Mouse (Mus musculus) forebrain, embryonic 15.5 days (tissue): ENCODE results near the gene Bloc1s6. TPM values are rescaled to one million over a fixed set of nuclear protein-coding genes. Genes with fewer than 3 reads are reported as not detected.

Experiments used
- ATAC-seq: fragments of 200-750 bp; cut with Nextera tagmentation; replicated peaks from 2 replicates; pipeline ENCODE4 v1.8.0; 2017; ENCODE audit warnings: mild to moderate bottlenecking, moderate TSS enrichment, moderate library complexity
- H3K27ac ChIP-seq: fragments of 300-500 bp; sonication (generic); replicated peaks from 2 replicates; pipeline ENCODE4 v1.5.1; 2015; ENCODE audit warnings: mild to moderate bottlenecking, inconsistent platforms
- H3K27me3 ChIP-seq: fragments of 300-500 bp; sonication (generic); 2 replicates; pipeline ENCODE4 v1.6.1; 2015; ENCODE audit warnings: inconsistent platforms
- H3K36me3 ChIP-seq: fragments of 300-500 bp; sonication (generic); 2 replicates; pipeline ENCODE4 v1.6.1; 2015; ENCODE audit warnings: mild to moderate bottlenecking, inconsistent platforms
- H3K4me1 ChIP-seq: fragments of 300-500 bp; sonication (generic); 2 replicates; pipeline ENCODE4 v1.6.1; 2015; ENCODE audit warnings: inconsistent platforms
- H3K4me2 ChIP-seq: fragments of 300-500 bp; sonication (generic); replicated peaks from 2 replicates; pipeline ENCODE4 v1.6.1; 2015; ENCODE audit warnings: mild to moderate bottlenecking, inconsistent platforms
- H3K4me3 ChIP-seq: fragments of 300-500 bp; sonication (generic); 2 replicates; pipeline ENCODE4 v1.5.1; 2015; ENCODE audit warnings: mild to moderate bottlenecking, inconsistent platforms
- H3K9ac ChIP-seq: fragments of 300-500 bp; sonication (generic); replicated peaks from 2 replicates; pipeline ENCODE4 v1.6.1; 2015; ENCODE audit warnings: mild to moderate bottlenecking, inconsistent platforms
- H3K9me3 ChIP-seq: fragments of 300-500 bp; sonication (generic); 2 replicates; pipeline ENCODE4 v1.6.1; 2016; ENCODE audit warnings: inconsistent platforms
- WGBS: fragments of 180-500 bp; shearing (Covaris S2); methylation state at CpG from one replicate; pipeline ENCODE4 v1.1.7; 2015; ENCODE audit warnings: mixed read lengths; 5-methylcytosine and 5-hydroxymethylcytosine counted together
- polyA plus RNA-seq: library from polyadenylated mRNA; unstranded; fragments of >200 nt; fragmentation: Nextera tagmentation; extraction: Ambion mirVana; gene quantifications from 2 replicates; pipeline ENCODE4 v1.2.1, GENCODE M21; 2015

Bloc1s6 gene
- polyA plus RNA-seq, 1 experiment from 2014 or later = 89.4 TPM

- Histone ChIP-seq H3K4me3 (no peak overlapping the region), H3K27me3 (no peaks in the 10 kb centered on the region), H3K36me3 (no peaks in the 10 kb centered on the region), H3K9me3 (no peaks in the 10 kb centered on the region), H3K27ac (no peak overlapping the region), H3K4me1 (no peaks in the 10 kb centered on the region), H3K9ac (no peak overlapping the region), H3K4me2 (no peak overlapping the region)
- 82% methylated on average over 2 of the region's 2 CpGs for WGBS
- ATAC-seq = no peak
Observed at GRCm38 (mm10) chr2:122771002-122771401, 32.7 kb downstream of the Bloc1s6 start.

DNA sequence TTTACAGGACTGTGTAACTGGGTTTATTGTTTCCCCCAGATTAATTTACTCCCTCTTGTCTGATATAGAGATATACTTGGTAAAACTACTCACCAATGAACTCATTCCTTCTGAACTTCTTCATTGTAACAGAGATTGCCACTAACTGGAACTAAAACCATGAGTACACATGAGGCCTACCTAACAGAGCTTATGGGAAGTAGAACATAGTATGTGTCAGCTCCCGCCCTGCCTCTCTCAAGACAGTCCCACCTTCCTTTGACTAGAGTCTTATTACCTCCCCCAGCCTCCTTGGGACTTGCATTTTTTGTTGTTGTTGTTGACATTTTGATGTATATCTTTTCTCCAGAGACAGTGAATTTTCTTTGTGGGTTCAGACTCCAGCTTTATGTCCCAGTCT, 34.6 kb downstream of the Bloc1s6 start:
- H3K9me3 ChIP-seq = no peaks in the 10 kb centered on the region
- H3K27ac ChIP-seq = no peak overlapping the region
- H3K4me1 ChIP-seq = no peaks in the 10 kb centered on the region
- no peak overlapping the region for H3K9ac ChIP-seq
- H3K4me2 ChIP-seq = no peak overlapping the region
- no peaks in the 10 kb centered on the region for H3K27me3 ChIP-seq
- H3K4me3 ChIP-seq = no peak overlapping the region
- ATAC-seq = no peak
- 89% methylated on average over 1 of the region's 1 CpGs for WGBS
- H3K36me3 ChIP-seq = no peaks in the 10 kb centered on the region

DNA sequence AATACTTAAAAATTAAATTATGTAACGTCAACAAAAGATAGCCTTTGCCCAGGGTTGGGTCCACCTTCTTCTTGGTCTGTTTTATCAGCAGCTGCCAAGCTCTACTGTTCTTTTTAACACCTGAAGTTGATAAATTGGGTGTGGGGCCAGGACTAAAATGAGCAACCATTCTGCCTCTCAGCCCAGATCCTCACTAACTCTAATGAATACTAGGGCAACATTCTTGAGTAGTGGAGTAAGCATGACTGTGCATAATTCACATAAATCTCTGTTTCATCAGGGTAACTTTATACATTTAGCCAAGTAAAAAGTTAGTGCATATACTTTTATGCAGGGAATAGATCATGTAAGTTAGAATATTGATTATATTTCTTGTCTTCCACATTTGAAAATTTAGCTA, 37.2 kb downstream of the Bloc1s6 start:
- no peaks in the 10 kb centered on the region for H3K36me3 ChIP-seq
- no peaks in the 10 kb centered on the region for H3K4me1 ChIP-seq
- 88% methylated on average over 1 of the region's 1 CpGs for WGBS
- no peak overlapping the region for H3K4me2 ChIP-seq
- no peak overlapping the region for H3K4me3 ChIP-seq
- no peak overlapping the region for H3K9ac ChIP-seq
- ATAC-seq = no peak
- H3K9me3 ChIP-seq = no peaks in the 10 kb centered on the region
- no peak overlapping the region for H3K27ac ChIP-seq
- no peaks in the 10 kb centered on the region for H3K27me3 ChIP-seq

DNA sequence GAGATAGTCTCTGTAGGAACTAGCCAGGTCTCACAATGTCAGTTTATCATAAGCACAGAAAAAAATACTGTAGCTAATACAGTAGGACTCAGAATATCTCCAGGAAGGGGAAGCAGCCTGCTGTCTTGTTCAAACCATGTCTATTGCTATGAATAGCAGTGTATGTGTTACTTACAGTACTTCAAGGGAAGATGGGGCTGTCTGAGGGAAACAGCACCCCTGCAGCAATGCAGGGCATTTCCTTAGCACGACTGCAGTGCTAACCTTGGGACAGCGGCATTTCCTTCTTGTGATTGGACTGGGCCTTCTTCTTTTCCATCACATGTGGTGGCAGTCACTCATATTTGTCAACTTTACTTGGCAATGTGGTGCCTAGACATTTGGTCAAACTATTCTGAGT, 38.5 kb downstream of the Bloc1s6 start:
- Histone ChIP-seq H3K4me3 (no peak overlapping the region), H3K9me3 (no peaks in the 10 kb centered on the region), H3K4me1 (no peaks in the 10 kb centered on the region), H3K27ac (no peak overlapping the region), H3K9ac (no peak overlapping the region), H3K27me3 (no peaks in the 10 kb centered on the region), H3K4me2 (no peak overlapping the region), H3K36me3 (no peaks in the 10 kb centered on the region)
- no peak for ATAC-seq
- WGBS = 85% methylated on average over 2 of the region's 2 CpGs

DNA sequence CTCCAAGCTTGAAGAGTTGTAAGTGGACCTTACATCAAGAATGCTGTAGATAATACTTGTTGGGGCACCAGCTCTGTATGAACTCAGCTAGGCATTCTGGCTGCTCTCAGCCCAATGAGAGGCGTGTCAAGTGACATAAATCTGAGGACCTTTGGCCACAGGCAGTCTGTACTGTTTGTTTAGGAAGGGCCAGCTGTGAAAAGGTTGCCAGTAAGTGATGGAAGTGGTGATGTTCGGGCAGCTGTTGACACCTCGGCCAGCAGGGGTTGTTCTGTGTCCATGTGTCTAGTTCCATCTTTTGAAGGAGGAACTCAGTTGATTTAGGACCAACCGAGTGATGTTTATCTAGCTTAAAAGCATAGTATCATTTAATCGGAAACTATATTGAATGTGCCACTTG, 41.7 kb downstream of the Bloc1s6 start:
- Histone ChIP-seq H3K9ac (no peak overlapping the region), H3K4me1 (no peaks in the 10 kb centered on the region), H3K4me3 (no peak overlapping the region), H3K27ac (no peak overlapping the region), H3K4me2 (no peak overlapping the region), H3K36me3 (no peaks in the 10 kb centered on the region), H3K27me3 (no peaks in the 10 kb centered on the region), H3K9me3 (no peaks in the 10 kb centered on the region)
- 78% methylated on average over 5 of the region's 5 CpGs for WGBS
- ATAC-seq = no peak

- Histone ChIP-seq H3K9ac (no peak overlapping the region), H3K9me3 (no peaks in the 10 kb centered on the region), H3K4me1 (no peaks in the 10 kb centered on the region), H3K27me3 (no peaks in the 10 kb centered on the region), H3K4me2 (no peak overlapping the region), H3K4me3 (no peak overlapping the region), H3K27ac (no peak overlapping the region), H3K36me3 (no peaks in the 10 kb centered on the region)
- WGBS = 84% methylated on average over 3 of the region's 3 CpGs
- ATAC-seq = no peak
Observed at GRCm38 (mm10) chr2:122780447-122780846, 42.1 kb downstream of the Bloc1s6 start.

- Histone ChIP-seq H3K4me3 (no peak overlapping the region), H3K4me2 (no peak overlapping the region), H3K9ac (no peak overlapping the region), H3K27me3 (no peaks in the 10 kb centered on the region), H3K9me3 (no peaks in the 10 kb centered on the region), H3K36me3 (no peaks in the 10 kb centered on the region), H3K4me1 (no peaks in the 10 kb centered on the region), H3K27ac (no peak overlapping the region)
- no peak for ATAC-seq
- WGBS = 81% methylated on average over 8 of the region's 8 CpGs
Observed at GRCm38 (mm10) chr2:122781590-122782356, 43.5 kb downstream of the Bloc1s6 start.

DNA sequence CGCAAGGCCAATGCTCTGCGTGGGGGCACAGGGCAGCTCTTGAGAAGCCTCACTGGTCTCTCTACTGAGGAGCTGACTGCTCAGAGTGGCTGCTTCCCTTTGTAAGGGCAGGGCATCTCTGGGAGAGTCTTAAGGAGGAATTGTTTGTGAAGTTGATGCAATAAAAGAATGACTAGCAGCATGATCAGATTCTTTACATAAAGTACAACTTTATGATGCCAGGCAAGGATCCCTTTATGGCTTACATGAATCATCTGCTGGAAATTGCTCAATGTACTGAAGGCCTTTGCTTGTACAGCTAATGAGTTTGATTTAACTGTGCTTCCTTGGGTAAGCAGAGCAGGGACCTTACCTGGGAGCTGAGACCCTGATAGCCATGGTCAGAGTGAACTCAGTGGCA, 45.4 kb downstream of the Bloc1s6 start:
- Histone ChIP-seq H3K27me3 (no peaks in the 10 kb centered on the region), H3K27ac (no peak overlapping the region), H3K4me2 (no peak overlapping the region), H3K9ac (no peak overlapping the region), H3K4me3 (no peak overlapping the region), H3K9me3 (no peaks in the 10 kb centered on the region), H3K4me1 (no peaks in the 10 kb centered on the region), H3K36me3 (no peaks in the 10 kb centered on the region)
- 95% methylated on average over 2 of the region's 2 CpGs for WGBS
- ATAC-seq = no peak

GRCm38 (mm10) chr2:122784701-122785100, 46.4 kb downstream of the Bloc1s6 start:
- ATAC-seq = no peak

GRCm38 (mm10) chr2:122786167-122786566, 47.9 kb downstream of the Bloc1s6 start:
- no peak for ATAC-seq
- Histone ChIP-seq H3K4me2 (no peak overlapping the region), H3K4me3 (no peak overlapping the region), H3K9me3 (no peaks in the 10 kb centered on the region), H3K27me3 (no peaks in the 10 kb centered on the region), H3K4me1 (no peaks in the 10 kb centered on the region), H3K9ac (no peak overlapping the region), H3K36me3 (no peaks in the 10 kb centered on the region), H3K27ac (no peak overlapping the region)
- WGBS = 82% methylated on average over 2 of the region's 2 CpGs

More at GRCm38 (mm10) chr2:122784701-122785100, 46.4 kb downstream of the Bloc1s6 start:
- no peaks in the 10 kb centered on the region for H3K4me1 ChIP-seq
- no peaks in the 10 kb centered on the region for H3K27me3 ChIP-seq
- no peak overlapping the region for H3K4me2 ChIP-seq
- H3K9me3 ChIP-seq = no peaks in the 10 kb centered on the region
- no peaks in the 10 kb centered on the region for H3K36me3 ChIP-seq
- no peak overlapping the region for H3K9ac ChIP-seq
- H3K4me3 ChIP-seq = no peak overlapping the region
- WGBS = 97% methylated on average over 3 of the region's 3 CpGs
- no peak overlapping the region for H3K27ac ChIP-seq

- no peak for ATAC-seq
- Histone ChIP-seq H3K9ac (no peak overlapping the region), H3K4me2 (no peak overlapping the region), H3K36me3 (no peaks in the 10 kb centered on the region), H3K27me3 (no peaks in the 10 kb centered on the region), H3K9me3 (no peaks in the 10 kb centered on the region), H3K27ac (no peak overlapping the region), H3K4me3 (no peak overlapping the region), H3K4me1 (no peaks in the 10 kb centered on the region)
- WGBS = 74% methylated on average over 7 of the region's 7 CpGs
Observed at GRCm38 (mm10) chr2:122789311-122789710, 51.0 kb downstream of the Bloc1s6 start.

GRCm38 (mm10) chr2:122789730-122790129, 51.4 kb downstream of the Bloc1s6 start:
- no peak for ATAC-seq
- Histone ChIP-seq H3K4me2 (no peak overlapping the region), H3K27me3 (no peaks in the 10 kb centered on the region), H3K9me3 (no peaks in the 10 kb centered on the region), H3K36me3 (no peaks in the 10 kb centered on the region), H3K4me1 (no peaks in the 10 kb centered on the region), H3K9ac (no peak overlapping the region), H3K27ac (no peak overlapping the region), H3K4me3 (no peak overlapping the region)
- WGBS = 68% methylated on average over 6 of the region's 6 CpGs
